Mouse (Mus musculus): Measurements from ENCODE around the gene Cenpw.

The Cenpw gene

DNA sequence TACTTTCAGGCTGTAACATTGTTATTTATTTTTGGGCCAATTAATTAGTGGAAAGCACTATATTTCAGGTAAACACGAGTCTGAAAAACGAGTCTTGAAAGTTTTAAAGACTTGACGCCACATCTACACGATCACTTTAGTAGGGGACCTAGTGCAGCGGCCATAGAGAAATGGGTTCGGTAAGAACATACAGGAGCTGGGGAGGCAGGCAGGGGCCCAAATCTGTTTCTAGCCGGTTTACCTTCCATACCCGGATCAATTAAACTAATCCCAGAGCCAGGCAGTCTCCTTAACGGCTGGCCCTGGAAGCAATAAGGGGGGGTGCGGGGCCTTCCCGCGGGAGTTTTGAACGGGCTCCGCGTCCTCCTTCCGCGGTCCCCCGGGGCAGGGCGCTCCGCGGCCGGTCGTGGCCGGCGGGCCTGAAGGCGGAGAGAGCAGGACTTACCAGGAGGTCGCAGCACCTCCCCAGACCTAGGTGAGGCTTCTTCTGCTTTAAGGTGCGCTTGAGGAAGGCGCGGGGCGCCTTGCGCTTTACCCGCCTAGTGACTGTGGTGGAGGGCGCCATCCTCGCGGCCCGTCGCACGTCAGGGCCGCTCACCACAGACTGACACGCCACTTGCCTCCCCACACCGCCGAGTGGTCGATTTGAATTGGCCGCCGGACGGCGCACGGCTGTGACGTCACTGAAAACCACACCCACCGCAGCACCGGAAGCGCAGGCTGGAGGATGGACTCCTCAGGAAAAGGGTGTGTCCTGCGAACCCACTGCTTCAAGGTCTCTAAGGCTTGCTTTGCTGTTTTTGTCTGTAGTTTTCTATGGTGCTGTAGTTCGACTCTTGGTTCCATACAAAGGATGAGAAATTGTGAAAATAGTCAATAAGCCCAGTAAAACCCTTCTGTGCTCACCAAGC, at the start of gene Cenpw:
Cenpw (minus strand) TSS at position 645 of the 911 bp plus-strand sequence.
- peak; percentile 94 for DNase-seq (ENCODE audit: low read depth)

DNA sequence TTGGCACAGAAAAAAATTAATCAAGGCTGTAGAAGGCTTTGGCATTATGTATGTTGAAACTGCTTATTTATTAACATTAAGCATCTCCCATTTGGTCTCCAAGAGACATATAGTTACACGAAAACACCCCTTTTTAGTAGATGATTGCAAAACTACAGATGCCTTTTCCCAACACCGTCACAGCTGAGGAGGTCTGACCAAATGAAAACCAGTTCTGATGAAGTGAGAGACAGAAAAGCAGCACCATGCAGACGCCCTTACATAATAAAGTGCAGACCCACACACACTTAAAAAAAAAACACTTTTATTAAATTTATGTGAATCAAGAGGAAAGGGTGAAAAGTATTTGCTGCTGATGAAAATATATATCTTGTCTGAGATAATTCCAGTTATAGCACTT, 49.3 kb upstream of the Cenpw start:
- DNase-seq (ENCODE audit: low read depth): no peak

DNA sequence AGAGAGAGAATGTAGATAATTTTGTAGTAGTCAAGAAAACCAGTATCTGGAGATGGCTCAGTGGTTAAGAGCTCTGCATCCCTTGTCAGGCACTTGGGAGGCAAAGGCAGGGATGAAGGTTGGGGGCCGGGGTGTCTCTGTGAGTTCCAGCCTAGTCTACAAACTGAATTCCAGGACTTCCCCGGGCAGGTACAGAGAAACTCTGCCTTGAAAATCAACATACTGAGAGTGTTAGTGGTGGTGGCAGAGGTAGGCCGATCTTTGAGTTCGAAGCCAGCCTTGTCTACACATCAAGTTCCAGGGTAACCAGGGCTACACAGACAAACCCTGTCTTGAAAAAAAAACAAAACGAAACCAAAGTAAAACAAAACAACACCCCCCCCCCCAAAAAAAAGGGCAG, 859 bp downstream of the Cenpw start:
- DNase-seq (ENCODE audit: low read depth): peak; percentile 48

DNA sequence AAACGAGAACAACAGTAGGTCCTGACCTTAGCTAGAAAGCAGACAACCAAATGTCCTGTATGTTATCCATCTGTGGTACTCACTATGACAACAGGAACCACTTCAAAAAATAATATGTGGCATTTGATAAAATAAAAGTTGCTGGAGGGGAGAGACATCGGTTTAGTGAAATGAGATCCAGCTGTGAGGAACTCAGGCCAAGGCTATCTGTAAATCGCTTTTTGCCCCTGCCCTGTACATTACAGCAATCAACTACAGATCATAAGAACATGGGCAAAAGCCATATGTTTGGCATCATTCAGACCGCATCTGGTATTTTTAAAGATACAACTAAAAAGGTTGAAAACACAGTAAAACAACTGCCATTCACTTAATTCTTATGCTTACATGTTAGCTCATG, 32.7 kb downstream of the Cenpw start:
- no peak for DNase-seq (ENCODE audit: low read depth)

All from naive thymus-derived CD4-positive, alpha-beta T cell, adult 2 months (primary cell).